Mouse (Mus musculus) bone marrow macrophage, adult 2 months (primary cell): ENCODE measurements at regions not wholly inside any gene's neighbourhood (a gene's known extent, or its start where the extent isn't known, plus 50 kb on each side); places are given as distances from the start of the nearest gene placed in this dataset.

Source experiments
- CTCF ChIP-seq: IDR thresholded peaks from 2 replicates; pipeline ENCODE4 v1.5.1; 2012; ENCODE audit warnings: low read depth, mild to moderate bottlenecking, low read length, moderate library complexity
- POLR2A ChIP-seq: IDR thresholded peaks from 2 replicates; pipeline ENCODE4 v1.6.1; 2012; ENCODE audit warnings: mild to moderate bottlenecking, low read depth, low read length, borderline replicate concordance

GRCm38 (mm10) chr15:59148531-59148930 lies 259.4 kb downstream of the Gm49356 start:
- TF ChIP-seq CTCF (no peak), POLR2A (no peak)
